Mouse (Mus musculus) stomach, postnatal 0 days (tissue): ENCODE measurements around the gene Rarres1. TPM values are rescaled to one million over a fixed set of nuclear protein-coding genes. Genes with fewer than 3 reads are reported as not detected.

Source experiments
- ATAC-seq: fragments of 200-750 bp; cut with Nextera tagmentation; 2 replicates; pipeline ENCODE4 v1.8.0; 2017; ENCODE audit not compliant: low FRiP score, low TSS enrichment
- DNase-seq: peaks from one replicate; pipeline ENCODE4 v3.0.0-alpha.2; 2016; ENCODE audit warnings: low spot score
- H3K27ac ChIP-seq: fragments of 300-500 bp; sonication (generic); replicated peaks from 2 replicates; pipeline ENCODE4 v1.5.1; 2014; ENCODE audit warnings: mild to moderate bottlenecking, control low read depth
- H3K27me3 ChIP-seq: fragments of 300-500 bp; sonication (generic); 2 replicates; pipeline ENCODE4 v1.6.1; 2014; ENCODE audit warnings: low read length; ENCODE audit not compliant: control insufficient read depth, insufficient read depth
- H3K36me3 ChIP-seq: fragments of 300-500 bp; sonication (generic); 2 replicates; pipeline ENCODE4 v1.6.1; 2014; ENCODE audit warnings: low read length, mixed read lengths; ENCODE audit not compliant: control insufficient read depth, insufficient read depth
- H3K4me1 ChIP-seq: fragments of 300-500 bp; sonication (generic); replicated peaks from 2 replicates; pipeline ENCODE4 v1.6.1; 2014; ENCODE audit warnings: antibody characterized with exemption; ENCODE audit not compliant: control insufficient read depth, insufficient read depth
- H3K4me2 ChIP-seq: fragments of 300-500 bp; sonication (generic); replicated peaks from 2 replicates; pipeline ENCODE4 v1.6.1; 2014; ENCODE audit warnings: low read depth, mild to moderate bottlenecking, control low read depth, moderate library complexity
- H3K4me3 ChIP-seq: fragments of 300-500 bp; sonication (generic); 2 replicates; pipeline ENCODE4 v1.5.1; 2014; ENCODE audit warnings: low read depth, low read length, control low read depth
- H3K9ac ChIP-seq: fragments of 300-500 bp; sonication (generic); 2 replicates; pipeline ENCODE4 v1.6.1; 2014; ENCODE audit warnings: mild to moderate bottlenecking, low read length, control low read depth, mixed read lengths
- H3K9me3 ChIP-seq: fragments of 300-500 bp; sonication (generic); 2 replicates; pipeline ENCODE4 v1.6.1; 2016; ENCODE audit warnings: low read length; ENCODE audit not compliant: control insufficient read depth
- CTCF ChIP-seq: IDR thresholded peaks from 2 replicates; pipeline ENCODE4 v1.5.1; 2016; ENCODE audit warnings: antibody characterized with exemption, low read depth, mild to moderate bottlenecking, moderate library complexity
- EP300 ChIP-seq: optimal IDR thresholded peaks from 2 replicates; pipeline ENCODE3; 2016; ENCODE audit warnings: antibody characterized with exemption
- WGBS: fragments of 180-500 bp; shearing (Covaris S2); extraction: QIAGEN DNeasy Blood & Tissue Kit; methylation state at CpG from one replicate; pipeline ENCODE4 v1.1.7; 2014; 5-methylcytosine and 5-hydroxymethylcytosine counted together
- polyA plus RNA-seq: library from polyadenylated mRNA; unstranded; fragments of >200 nt; fragmentation: Nextera tagmentation; extraction: Ambion mirVana; gene quantifications from 2 replicates; pipeline ENCODE4 v1.2.1, GENCODE M21; 2015

Gene Rarres1
- polyA plus RNA-seq, 1 experiment from 2014 or later, result 3.1 TPM

GRCm38 (mm10) chr3:67466576-67466975 is 48.7 kb downstream of the Rarres1 start:
- 93% methylated on average over 5 of the region's 5 CpGs for WGBS

GRCm38 (mm10) chr3:67463450-67464372 is 51.6 kb downstream of the Rarres1 start, which contains the start of gene Lxn:
Lxn (minus strand) TSS chr3:67463926.
- Histone ChIP-seq H3K27me3 (no peaks in the 10 kb centered on the region), H3K4me1 (no peaks in the 10 kb centered on the region), H3K36me3 (no peaks in the 10 kb centered on the region; the same call in 1 of the 2 replicates), H3K4me3 (peak within 1 kb of the TSS; percentile 67), H3K9me3 (no peaks in the 10 kb centered on the region), H3K4me2 (peak within 1 kb of the TSS; percentile 85), H3K27ac (peak within 1 kb of the TSS; percentile 77), H3K9ac (peak within 1 kb of the TSS; percentile 66)
- WGBS, result under 1% methylated on average over 41 of the region's 43 CpGs
- peak; percentile 95 for ATAC-seq
- TF ChIP-seq CTCF (peak; percentile 56), EP300 (no peak)
- peak; percentile 88 for DNase-seq

More at GRCm38 (mm10) chr3:67466576-67466975, 48.7 kb downstream of the Rarres1 start:
- peaks cover 2% of the 10 kb centered on the region; the same call in 1 of the 2 replicates for H3K36me3 ChIP-seq
- ATAC-seq (no peak), DNase-seq (no peak)
- H3K9me3 ChIP-seq, result no peaks in the 10 kb centered on the region
- no peaks in the 10 kb centered on the region for H3K4me1 ChIP-seq
- TF ChIP-seq EP300 (no peak), CTCF (no peak)
- H3K4me2 ChIP-seq, result no peak overlapping the region
- H3K9ac ChIP-seq, result no peak overlapping the region
- no peaks in the 10 kb centered on the region for H3K27me3 ChIP-seq
- no peak overlapping the region for H3K27ac ChIP-seq
- H3K4me3 ChIP-seq, result no peak overlapping the region

- no peaks in the 10 kb centered on the region for H3K27me3 ChIP-seq
- H3K9me3 ChIP-seq, result no peaks in the 10 kb centered on the region
- peak overlapping the region; percentile 66 for H3K9ac ChIP-seq
- H3K4me3 ChIP-seq, result peak overlapping the region; percentile 67
- no peaks in the 10 kb centered on the region for H3K4me1 ChIP-seq
- TF ChIP-seq EP300 (no peak), CTCF (no peak)
- no peak for DNase-seq
- ATAC-seq, result no peak
- H3K36me3 ChIP-seq, result peaks cover 2% of the 10 kb centered on the region; the same call in 1 of the 2 replicates
- peak overlapping the region; percentile 85 for H3K4me2 ChIP-seq
- H3K27ac ChIP-seq, result peak overlapping the region; percentile 77
- under 1% methylated on average over 12 of the region's 12 CpGs for WGBS
Measured at GRCm38 (mm10) chr3:67463001-67463400, 52.3 kb downstream of the Rarres1 start.

DNA sequence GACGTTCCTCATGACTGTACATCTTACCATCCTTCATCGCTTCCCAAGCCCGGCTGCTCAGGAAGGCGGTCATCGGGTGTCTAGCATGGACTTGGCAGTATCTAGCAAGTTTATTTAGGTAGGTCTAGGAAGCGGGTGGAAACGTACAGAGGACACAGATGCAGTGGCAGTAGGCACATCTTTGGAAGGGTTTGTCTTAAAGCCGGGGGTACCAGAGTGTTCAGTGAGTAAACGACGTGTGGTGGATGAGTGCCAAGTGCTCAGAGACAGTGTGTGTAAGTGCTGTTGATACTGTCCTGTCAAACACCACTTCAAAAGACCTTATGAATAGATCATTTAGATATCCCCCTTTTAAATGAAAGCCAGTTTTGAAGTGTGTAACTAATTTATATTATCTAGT is 52.7 kb downstream of the Rarres1 start:
- H3K4me1 ChIP-seq, result no peaks in the 10 kb centered on the region
- H3K36me3 ChIP-seq, result 0 out of 2 replicates have a peak, but pooled peaks cover 3% of the 10 kb centered on the region
- H3K27me3 ChIP-seq, result no peaks in the 10 kb centered on the region
- no peak for DNase-seq
- H3K4me2 ChIP-seq, result peak overlapping the region; percentile 85
- WGBS, result 27% methylated on average over 10 of the region's 10 CpGs
- ATAC-seq, result no peak
- no peaks in the 10 kb centered on the region for H3K9me3 ChIP-seq
- H3K27ac ChIP-seq, result no peak overlapping the region
- peak overlapping the region; percentile 67 for H3K4me3 ChIP-seq
- H3K9ac ChIP-seq, result 0 out of 2 replicates have a peak overlapping the region, but pooled peaks have one; percentile 66
- TF ChIP-seq CTCF, result no peak
- TF ChIP-seq EP300, result no peak

GRCm38 (mm10) chr3:67462015-67462414 is 53.3 kb downstream of the Rarres1 start:
- no peaks in the 10 kb centered on the region for H3K4me1 ChIP-seq
- no peak overlapping the region for H3K4me3 ChIP-seq
- H3K4me2 ChIP-seq, result no peak overlapping the region
- no peaks in the 10 kb centered on the region for H3K9me3 ChIP-seq
- no peak overlapping the region for H3K27ac ChIP-seq
- 88% methylated on average over 7 of the region's 7 CpGs for WGBS
- no peak overlapping the region for H3K9ac ChIP-seq
- TF ChIP-seq EP300, result no peak
- TF ChIP-seq CTCF, result no peak
- no peak for DNase-seq
- ATAC-seq, result no peak
- H3K27me3 ChIP-seq, result no peaks in the 10 kb centered on the region
- H3K36me3 ChIP-seq, result 0 out of 2 replicates have a peak, but pooled peaks cover 4% of the 10 kb centered on the region

DNA sequence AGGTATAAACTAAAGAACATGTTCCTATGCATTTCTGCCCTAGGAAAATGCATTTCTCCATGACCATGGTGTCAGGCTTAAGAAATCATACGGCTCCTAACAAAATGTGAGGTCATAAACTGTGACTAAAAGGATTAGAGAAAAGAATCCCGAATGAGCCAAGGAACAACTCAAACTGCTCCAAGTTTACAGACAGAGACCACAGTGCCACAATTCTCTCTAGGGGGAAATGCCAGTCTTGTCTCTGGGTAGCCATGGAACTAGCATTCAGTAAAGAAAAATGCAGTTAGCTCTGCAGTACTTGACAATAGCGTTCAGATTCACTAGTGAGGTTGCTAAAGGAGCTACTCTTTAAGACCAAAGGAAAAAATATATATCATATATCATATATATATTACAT is 55.4 kb downstream of the Rarres1 start:
- no peak overlapping the region for H3K9ac ChIP-seq
- H3K9me3 ChIP-seq, result no peaks in the 10 kb centered on the region
- peaks cover 8% of the 10 kb centered on the region; the same call in 1 of the 2 replicates for H3K36me3 ChIP-seq
- no peaks in the 10 kb centered on the region for H3K4me1 ChIP-seq
- no peak overlapping the region for H3K27ac ChIP-seq
- H3K27me3 ChIP-seq, result no peaks in the 10 kb centered on the region
- DNase-seq, result no peak
- H3K4me2 ChIP-seq, result no peak overlapping the region
- 89% methylated on average over 3 of the region's 3 CpGs for WGBS
- no peak overlapping the region for H3K4me3 ChIP-seq
- no peak for ATAC-seq
- no peak for TF ChIP-seq CTCF
- no peak for TF ChIP-seq EP300
